Mouse (Mus musculus) cerebellum, adult 11 months (tissue): ENCODE measurements around the gene Aldh5a1.
A peak's percentile ranks its signal among the peaks of the same experiment; 100 is the strongest.
"Not testable (repeated sequence)": the region's sequence is repeated elsewhere in the genome, so short reads cannot be mapped to it uniquely, and the experiment has no call there.

Source experiments
- DNase-seq: peaks from one replicate; pipeline ENCODE4 v3.0.0; 2022

Gene Aldh5a1

DNA sequence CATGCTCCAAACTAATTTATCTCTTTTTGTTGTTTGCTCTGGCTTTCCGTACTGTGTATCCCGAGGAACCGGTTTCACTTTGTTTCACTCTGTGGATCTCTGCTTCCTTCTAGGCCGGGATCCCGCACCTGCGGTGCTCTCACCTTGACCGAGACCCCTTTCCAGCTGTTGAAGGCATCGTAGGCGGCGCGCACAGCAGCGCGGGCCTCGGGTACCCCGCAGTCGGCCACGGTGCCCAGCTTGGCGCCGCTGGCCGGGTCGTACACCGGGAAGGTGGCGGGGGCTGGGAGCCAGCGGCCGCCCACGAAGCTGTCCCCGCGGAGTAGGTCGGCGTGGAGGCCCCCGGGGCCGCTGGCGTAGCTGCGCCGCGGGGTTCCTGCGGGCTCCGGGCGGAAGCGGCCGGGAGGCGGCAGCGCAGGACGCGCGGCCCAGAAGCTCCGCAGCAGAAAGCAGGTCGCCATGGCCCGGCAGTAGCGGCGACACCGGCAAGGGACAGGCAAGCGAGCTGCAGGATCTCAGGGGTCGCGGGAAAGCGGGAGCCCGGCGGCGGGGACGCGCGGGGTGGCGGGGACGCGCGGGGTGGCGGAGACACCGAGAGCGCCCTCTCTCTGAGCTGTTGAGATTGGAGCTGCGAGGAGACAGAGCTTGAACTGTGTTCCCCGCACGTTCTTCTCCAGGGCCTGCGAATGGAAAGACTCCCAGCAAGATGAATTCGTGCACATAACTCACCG lies at the start of gene Aldh5a1:
Gene Aldh5a1, minus strand, starts transcription at position 554 of the 731 bp plus-strand sequence.
- DNase-seq, result peak; percentile 75

DNA sequence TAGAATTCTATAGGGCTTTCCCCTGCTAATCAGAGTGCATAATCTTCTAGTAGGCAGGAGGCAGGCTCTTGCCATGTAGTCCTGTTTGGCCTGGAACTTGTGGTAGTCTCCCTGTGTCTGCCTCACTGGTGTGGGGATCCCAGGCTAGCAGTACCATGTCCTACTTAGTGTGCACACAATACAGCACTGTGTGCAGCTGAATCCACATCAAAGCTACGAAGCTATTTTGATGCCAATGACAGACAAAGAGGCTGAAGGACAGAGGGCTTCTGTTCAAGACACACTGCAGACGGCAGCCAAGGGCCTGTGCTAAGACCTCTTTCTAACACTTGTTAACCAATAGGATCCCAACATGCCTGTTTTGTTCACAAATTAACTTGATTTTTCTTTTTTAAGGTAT lies 48.0 kb upstream of the Aldh5a1 start:
- no peak for DNase-seq

DNA sequence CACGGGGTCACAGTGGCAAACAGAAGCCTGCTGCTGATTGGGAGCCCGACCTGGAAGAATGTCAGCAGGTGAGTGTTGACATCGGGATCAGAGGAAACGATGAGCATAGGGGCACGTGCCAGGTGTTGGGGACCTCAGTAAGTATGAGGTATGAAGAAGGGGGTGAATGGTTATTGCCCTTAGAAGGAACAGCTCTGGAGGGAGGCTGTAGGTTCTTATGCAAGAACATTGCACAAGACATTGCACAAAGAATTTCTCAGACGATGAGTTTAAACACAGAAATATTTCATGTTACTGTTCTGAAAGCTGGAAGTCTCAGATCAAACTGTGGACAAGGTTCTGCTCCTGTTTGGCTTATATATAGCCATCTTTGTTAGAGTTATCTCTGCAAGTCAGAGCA lies 43.6 kb upstream of the Aldh5a1 start:
- no peak for DNase-seq

DNA sequence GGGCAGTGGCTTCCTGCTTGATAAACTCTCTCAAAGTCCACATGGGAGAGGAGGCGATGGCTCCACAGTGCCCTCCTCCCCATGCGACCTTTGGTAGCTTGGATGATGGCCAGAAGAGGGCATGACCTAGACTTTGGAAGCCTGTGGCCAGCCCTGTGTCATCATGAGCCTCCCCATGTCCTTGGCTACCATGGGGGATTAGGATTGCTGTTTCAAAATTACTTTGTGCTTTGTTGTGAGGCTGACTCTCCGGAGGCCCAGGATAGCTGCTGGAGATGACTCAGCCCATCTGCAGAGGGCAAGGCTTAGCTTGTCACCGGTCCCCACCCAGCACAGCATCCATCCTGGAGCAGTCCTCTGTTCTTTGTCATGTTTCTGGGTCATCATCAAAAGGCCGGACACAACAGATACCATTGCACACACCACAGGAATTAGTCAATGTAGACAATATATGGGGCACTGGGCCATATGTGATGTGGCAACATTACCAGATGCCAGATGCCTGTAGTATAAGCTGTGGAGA lies 40.4 kb upstream of the Aldh5a1 start:
- no peak for DNase-seq

DNA sequence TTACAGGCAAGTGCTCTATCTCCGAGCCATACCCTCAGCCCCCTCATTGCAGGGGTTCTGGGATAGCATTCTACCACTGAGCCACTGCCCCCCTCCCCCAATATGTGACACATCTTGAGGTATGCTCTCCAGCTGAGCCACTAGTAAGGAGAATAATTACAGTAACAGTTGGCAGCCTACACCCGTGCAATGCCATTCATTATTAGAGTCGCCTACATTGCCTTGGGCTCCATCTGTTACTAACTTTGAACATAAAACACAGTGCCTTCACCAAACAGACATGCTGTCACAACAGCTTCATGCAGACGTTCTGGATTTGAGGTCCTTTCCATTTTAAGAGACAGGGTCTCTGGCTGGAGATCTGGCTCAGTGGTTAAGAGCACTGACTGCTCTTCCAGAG lies 38.9 kb upstream of the Aldh5a1 start:
- DNase-seq, result no peak

DNA sequence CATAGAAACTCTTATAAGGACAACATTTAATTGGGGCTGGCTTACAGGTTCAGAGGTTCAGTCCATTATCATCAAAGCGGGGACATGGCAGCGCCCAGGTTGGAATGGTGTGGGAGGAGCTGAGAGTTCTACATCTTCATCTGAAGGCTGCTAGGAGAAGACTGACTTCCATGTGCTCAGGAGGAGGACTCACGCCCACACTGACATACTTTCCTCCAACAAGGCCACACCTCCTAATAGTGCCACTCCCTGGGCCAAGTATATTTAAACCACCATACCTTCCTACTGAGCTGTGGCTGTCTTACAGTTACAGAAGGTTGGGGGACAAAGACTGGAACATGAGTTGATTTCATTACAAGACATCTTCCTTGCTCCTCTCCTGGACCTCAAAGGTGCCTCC lies 34.3 kb upstream of the Aldh5a1 start:
- not testable (repeated sequence) for DNase-seq

DNA sequence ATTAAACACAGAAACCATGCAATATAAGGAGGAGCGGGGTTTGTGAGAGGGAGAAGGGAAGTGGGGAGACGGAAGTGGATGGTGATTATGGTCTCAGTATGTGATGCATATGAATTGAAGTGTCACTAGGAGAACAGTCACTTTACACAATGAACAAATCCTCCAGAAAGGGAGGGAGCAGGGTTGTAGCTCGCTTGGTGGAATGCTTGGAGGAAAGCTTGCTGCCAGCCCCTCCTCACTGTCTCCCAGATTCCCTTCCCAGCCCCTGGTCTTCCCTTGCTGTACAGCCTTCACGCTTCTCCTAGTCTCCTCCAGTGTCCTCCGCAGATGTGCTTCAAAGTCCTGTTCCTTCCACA lies 28.4 kb upstream of the Aldh5a1 start:
- DNase-seq, result no peak

DNA sequence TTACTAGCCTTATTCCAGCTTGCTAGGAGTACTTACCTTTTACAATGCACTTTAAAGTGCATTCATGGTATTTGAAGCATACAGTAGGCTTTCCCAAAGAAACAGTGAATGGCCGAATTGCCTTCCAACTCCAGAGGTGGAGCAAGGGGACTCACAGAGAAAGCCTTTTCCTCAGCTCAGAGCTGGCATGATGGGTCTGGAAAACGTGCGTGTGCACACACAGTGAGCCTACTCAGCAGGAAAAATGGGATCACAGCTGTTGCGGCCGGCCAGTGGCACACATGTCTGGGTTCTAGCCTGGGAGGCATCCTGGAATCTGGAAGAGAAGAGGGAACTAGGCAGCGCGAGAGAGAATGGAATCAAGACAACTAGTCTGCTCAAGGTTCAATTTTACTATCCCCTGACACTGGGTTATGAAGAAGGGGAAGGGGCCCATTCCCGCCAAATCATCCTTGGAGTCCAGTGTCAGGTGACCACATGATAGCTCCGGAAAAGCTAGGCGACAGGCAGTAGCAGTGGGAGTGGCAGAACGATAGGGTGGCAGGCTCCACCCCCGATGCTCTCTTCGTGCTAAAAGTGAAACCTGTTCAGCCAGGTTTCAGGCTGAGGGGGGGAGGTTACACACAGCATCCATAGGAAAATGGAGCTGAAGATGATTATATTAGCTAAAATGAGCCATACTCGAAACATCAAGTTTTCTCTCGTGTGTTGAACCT lies 27.8 kb upstream of the Aldh5a1 start:
- no peak for DNase-seq

DNA sequence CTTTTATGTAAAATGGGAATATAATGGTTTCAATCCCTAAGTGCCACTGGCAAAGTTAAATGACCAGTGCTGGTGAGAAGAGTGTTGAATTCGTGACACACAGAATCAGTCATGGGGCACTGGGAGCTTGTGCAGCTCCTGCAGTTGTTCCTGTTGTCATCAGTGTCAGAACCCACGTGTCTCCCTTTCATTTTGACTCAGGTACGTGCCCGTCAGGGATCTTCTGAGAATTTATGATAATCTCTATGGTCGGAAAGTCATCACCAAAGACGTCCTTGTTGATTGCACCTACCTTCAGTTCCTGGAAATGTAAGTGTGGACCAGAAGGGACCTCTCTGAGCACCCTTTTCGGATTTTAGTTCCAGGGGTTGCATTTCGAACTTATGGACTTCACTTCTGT lies 24.7 kb upstream of the Aldh5a1 start:
- DNase-seq, result no peak

DNA sequence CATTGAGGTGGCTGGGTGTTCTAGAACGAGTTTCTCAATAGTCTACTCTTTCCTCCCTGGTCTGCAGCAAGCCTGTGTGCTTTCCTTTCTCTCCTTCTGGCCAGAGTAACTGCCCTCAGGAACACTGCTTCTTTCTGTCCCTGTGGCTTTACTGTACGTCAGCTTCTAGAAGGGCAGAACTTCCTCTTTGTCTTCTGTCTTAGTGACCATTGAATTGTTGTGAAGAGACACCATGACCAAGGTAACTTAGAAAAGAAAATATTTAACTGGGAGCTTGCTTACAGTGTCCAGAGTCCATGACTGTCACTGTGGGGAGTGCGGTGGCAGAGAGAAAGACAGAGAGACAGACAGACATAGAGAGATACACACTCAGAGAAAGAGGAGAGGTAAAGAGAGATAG lies 22.6 kb upstream of the Aldh5a1 start:
- DNase-seq, result no peak

DNA sequence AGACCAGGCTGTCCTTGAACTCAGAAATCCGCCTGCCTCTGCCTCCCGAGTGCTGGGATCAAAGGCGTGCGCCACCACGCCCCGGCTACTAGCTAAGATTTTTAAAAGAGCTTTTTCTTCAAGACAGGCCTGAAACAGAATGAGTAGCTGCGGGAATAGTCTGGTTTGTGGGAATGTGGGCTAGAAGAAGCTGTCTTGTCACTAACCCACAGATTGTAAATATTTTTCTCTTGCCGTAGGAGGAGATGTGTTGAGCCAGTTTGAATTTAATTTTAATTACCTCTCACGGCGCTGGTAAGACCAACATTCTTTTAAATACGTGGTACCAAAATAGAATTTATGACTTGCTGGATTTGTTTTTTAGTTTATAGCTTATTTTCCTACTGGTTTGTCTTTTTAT lies 21.2 kb upstream of the Aldh5a1 start:
- DNase-seq, result no peak

DNA sequence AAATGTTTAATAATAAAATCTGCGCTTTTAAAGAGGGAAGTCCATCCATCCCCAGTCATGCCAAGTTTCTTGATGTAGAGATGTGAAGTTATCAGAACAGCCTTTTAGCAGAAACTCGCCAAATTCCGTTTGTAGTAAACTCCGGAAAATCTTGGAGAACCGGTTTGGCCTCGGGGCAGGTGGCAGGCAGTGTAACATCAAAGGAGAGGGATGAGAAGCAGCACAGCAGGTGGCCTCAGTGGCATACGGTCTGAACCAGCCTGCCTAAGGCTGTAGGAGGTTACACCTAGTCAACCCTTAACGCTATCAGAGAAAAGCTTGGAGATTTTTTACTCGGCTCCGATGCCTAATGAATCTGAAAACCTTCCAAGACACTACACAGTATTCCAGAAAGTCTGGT lies 18.0 kb upstream of the Aldh5a1 start:
- DNase-seq, result no peak

DNA sequence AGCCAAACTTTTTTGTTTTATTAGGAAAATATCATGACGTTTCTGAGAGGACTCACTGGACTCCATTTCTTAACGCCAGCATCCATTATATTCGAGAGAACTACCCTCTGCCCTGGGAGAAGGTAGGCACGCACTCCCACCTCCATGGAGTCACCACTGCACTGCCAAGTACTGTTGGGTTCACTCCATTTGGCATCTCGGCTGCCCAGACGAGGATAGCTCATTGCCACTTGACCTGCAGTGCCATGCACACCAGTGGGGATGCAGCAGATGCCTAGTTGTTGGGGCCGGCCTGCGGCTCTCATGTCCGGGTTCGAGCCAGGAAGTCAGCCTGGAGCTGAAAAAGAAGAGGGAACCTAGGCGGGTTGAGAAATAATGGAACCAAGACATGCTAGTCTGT lies 17.6 kb upstream of the Aldh5a1 start:
- DNase-seq, result no peak

DNA sequence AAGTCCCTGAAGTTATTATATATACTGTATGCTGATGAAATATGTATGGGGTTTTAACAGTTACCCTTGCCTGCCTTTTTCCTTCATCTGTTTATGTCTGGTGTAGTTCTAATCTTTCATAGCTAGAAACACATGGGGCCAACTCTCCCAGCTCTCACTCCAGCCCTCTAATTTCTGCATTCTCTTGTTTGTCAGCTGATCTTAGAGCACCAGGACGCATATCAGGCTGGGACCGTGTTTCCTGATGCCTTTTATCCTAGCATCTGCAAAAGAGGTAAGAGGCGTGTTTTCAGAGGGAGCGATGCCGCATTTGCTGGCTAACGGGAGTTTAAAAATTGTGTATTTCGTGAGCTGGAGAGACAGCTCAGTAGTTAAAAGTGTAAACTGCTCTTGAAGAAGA lies 15.2 kb upstream of the Aldh5a1 start:
- DNase-seq, result no peak

DNA sequence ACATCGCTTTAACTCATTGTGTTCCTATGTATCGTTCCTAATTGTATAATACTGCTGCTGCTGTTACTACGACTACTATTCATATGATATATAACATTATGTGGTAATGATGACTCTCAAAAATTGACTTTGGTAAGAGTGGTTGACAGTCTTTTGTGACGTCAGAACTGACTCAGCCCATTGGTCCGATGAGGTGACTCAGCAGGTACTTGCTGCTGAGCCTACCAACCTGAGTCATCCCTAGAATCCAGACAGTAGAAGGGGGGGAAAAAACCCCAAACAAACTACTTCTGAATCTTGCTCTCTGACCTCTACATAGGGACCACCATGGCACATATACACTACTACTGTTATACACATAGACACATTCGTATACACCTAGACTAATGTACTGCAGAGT lies 11.4 kb upstream of the Aldh5a1 start:
- DNase-seq, result no peak

DNA sequence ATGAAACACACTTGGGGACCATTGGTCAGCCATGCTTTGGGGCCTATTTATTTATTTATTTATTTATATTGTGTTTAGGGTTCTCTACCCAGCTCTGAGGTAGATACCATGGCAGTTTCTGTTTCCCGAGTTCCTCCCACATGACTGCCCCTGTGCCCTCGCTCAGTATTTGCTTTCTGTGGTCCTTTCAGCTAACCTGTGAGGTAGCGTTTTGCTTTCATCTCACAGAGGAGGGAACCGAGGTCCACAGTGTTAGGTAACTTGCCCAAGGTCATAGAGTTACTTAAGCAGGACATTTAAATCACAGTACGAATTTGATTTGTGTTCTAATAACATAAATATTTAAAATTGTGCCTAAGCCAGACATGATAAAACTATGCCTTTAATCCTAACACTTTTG lies 9.7 kb upstream of the Aldh5a1 start:
- no peak for DNase-seq

DNA sequence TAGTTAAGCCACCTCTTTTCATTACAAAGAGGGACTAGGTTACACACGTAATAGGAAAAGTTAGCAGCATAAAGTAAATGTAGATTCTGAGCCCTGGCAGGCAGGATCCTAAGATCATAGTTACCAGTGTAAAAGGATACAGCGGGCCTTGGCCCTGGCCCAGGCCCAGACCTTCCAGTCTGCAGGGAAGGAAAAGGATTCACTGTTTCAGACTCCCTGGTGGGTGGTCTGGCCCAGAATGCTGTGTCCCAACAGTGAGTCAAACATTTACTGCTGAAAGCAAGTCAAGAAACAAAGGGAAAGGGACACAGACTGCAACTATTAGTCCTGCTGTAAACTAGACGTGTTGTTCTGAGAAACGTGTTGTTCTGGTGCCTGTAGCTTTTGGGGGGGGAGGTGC lies 8.1 kb upstream of the Aldh5a1 start:
- no peak for DNase-seq

DNA sequence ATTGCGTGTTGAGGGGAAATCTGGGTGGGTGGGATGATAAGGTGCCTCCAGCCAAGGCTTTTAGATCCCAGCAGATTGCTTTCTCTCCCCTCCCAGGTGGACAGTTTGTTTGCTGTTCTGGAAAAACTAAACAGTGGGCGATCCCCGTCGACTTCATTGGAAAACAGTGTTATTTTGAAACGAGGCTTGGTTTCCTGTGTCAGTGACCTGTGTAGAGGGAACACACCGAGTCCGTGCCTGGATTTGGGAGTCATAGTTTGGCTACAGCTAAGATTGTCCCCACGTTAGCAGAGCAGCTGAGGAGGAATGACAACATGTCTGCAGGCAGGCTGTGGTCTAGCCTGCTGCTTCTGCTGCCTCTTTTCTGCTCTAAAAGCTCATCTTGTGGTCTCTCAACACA lies 5.8 kb upstream of the Aldh5a1 start:
- DNase-seq, result no peak

DNA sequence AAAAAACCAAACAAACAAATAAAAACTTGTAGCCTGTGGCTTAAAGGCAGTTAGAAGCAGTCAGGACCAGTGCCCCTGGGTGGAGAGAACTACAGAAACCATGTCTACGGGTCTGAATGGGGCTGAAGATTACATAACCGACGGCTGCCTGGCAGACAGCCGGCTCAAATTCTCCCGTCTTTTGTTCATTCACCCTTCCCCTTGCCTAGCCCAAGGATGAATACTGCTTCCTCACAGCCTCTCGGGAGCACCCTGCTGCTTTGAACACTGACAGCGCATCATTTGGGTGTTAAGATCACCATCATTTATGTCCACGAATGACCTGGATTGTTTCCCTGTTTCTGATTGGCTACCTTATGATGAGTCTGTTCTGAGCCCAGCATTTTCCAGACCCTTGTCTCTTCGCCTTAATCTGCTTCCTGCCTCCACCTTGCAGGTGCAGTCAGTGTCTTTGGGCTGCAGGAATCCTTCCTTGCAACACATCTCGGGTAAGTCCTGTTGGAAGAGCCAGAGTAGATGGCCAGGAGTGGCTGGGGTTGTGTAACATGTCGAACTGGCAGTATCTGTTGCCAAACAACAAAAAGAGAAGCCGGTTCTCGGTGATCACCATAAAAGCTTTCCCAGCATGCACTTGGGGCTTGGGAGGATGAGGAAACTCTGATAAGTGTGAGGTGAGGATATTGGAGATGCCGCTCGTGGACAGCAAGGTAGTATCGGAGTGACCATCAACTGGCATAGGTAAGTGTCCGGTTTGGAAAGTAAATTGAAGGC lies 5.2 kb upstream of the Aldh5a1 start, which contains the start of gene Gpld1:
Gene Gpld1, plus strand, starts transcription at position 641 of the 771 bp plus-strand sequence.
- DNase-seq, result peak; percentile 28

DNA sequence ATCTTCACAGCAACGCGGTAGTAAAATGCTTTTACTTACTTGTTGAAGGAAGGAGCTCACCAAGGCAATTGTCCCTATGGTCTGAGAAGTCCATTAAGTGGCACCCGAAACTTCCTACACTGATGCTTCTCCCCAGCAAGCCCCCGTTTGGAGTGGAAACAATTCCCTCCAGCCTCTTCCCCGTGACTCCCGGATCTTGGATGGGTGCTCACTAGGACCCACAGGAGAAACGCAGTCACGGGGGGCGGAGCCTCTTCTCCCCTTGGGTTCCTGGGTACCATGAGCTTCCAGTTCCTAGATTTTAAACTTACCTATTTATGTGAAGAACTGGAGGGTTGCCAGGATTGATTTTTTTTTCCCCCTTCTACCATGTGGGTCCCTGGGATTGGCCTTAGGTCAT lies 2.0 kb upstream of the Aldh5a1 start:
- DNase-seq, result no peak

DNA sequence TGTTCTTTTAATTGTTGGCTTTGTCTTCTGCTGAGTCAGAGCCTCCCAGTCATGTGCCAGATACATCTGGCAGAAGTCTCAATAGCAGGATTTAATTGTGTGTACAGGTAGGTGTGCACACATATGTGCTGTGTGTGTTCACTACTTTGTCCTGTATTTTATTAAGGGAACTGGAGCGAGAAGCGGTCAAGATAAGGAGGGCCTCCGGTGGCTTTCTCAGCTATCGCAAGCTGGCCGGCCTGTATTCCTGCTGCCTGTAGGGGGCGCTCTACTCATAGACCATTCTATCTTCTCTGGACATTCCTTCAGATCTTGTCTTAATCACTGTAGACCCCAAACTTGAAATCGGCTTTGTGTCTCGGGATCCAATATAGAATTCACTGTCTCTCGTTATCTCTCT lies 1.2 kb upstream of the Aldh5a1 start:
- DNase-seq, result peak; percentile 79

DNA sequence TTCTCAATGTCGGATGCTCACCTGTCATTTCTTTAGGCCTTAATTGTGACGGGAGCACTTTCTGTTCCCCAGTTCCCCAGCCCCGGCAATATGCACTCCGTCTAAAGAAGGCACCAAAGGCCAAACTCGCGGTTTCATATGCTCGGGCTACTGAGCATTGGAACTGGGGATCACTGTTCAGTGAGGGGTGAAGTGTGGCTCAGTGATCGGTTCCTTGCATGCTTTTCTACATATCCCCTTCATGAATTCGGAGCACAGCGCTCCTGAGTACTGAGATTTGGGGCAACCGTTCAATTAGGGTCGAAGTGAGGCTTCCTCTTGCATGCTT lies 342 bp upstream of the Aldh5a1 start:
- no peak for DNase-seq

DNA sequence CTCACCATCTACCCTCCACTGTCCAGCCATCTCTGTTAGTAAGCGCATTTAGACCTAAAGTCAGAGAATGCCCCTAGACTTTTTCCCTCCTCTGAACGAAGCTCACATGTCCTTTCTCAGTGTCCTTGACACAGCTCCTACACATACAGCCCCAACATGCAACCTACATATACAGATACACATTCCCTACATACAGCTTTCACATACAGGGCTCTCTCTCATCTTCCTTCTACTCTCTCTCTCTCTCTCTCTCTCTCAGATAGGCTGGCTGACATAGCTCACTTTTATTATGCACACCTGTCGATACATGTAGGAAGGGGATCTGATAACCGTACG lies 721 bp downstream of the Aldh5a1 start:
- no peak for DNase-seq

DNA sequence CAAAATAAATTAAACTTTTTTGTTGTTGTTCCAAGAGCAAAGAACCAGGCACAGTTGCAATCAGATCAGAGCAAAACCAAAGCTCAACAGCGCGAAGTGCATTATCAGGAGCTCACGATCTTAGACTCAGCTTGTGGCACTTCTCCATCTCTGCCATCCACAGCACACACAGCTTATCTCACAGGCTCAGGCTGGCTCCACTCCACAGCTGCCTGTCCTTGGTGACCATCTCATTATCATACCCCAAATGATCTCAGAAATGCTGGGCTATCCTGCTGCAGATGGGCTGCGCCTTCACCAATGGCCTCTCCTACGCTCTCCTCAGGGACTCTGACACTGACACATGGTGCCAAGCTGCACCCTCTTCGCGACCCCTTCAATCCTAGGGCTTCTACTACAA lies 4.3 kb downstream of the Aldh5a1 start:
- no peak for DNase-seq
